Mouse (Mus musculus) WW6 (cell line): ENCODE results near the gene Efcab3.
"Not testable (repeated sequence)": the region's sequence is repeated elsewhere in the genome, so short reads cannot be mapped to it uniquely, and the experiment has no call there.

ENCODE experiments used
- DNase-seq: peaks from one replicate; pipeline ENCODE4 v3.0.0-alpha.2; 2013; ENCODE audit warnings: low read depth, low spot score

The Efcab3 gene

DNA sequence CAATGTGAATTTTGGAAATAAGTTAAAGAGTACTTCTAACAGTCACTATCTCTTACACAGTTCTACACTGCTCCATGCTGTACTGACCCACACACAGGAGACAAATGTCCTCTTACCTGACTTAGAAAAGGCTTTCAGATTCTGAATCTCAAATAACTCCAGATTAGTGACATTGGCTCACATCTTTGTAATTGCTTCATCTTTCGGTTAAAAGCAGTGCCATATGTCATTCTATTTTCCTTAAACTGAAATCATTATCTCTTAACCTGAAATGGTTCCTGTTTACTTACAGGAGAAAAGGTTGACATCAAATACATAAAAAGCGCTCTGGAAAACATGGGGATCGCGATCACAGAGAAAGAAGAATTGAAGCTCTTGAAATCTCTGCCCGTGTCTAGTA, at the start of gene Efcab3:
Gene Efcab3 (plus strand): TSS at position 301 of the 400 bp plus-strand sequence.
- no peak for DNase-seq

DNA sequence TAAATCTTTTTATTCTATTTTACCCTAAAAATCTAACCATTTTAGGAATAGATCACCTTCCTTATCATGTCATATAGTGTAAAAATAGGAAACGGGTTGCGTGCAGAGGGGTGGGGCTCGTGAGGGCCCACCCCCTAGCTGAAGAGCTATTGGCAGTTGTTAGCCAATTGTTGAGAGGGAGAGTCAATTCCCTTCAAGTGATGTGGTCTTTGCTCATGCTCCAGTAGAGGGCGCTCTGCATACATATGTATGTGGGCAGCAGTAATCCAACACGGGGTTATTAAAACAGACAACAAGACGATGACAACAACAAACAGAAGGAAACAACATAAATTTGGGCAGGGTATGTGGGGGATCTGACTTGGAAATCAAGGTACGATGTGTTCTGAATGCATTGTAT, 42.3 kb upstream of the Efcab3 start:
- DNase-seq, result peak; percentile 62

DNA sequence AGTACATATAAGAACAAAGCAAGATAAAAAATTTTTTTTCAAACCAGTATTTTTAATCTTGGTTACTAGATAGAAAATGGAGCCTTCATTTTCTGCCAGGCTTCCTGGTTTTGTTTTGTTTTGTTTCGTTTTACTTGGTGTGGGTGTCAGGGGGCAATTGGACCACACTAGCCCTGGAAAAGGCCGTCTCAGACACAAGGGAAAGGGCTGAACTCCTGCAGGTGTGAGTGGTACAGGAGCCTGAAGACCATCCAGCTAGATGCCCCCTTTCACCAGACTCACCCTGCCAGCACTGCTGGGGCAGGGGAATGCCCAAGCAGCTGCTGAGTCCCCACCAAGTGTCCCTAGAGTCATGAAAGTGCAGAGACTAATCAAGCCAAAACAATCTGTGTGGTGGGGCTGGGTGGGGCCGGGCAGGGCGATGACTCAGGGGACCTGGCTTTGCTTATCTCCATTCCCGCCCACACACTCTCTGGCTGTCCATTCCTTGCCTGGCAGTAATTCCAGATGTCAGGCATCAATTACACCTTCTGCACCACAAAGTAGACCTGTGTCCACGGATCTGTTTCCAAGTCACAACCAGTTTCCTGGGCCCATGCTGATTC, 34.5 kb upstream of the Efcab3 start:
- DNase-seq, result no peak

DNA sequence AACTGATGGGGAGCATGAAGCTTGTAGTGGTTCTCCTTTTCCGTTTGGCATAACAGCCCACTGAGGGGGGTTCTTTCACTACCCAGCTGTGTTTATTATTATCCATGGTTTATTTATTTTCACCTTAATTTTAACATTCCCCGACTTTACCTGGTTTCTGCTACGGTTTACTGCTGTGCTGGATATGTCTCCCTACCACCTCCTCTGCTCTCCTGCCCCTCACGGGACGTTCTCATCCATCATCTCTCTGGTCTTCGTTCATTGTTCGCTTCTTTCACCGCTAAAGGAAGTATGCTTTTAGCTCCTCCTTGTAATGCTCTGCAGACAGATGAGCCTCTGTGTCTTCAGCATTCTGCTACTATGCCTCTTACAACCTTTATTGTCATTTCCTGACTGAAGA, 33.9 kb upstream of the Efcab3 start:
- no peak for DNase-seq

DNA sequence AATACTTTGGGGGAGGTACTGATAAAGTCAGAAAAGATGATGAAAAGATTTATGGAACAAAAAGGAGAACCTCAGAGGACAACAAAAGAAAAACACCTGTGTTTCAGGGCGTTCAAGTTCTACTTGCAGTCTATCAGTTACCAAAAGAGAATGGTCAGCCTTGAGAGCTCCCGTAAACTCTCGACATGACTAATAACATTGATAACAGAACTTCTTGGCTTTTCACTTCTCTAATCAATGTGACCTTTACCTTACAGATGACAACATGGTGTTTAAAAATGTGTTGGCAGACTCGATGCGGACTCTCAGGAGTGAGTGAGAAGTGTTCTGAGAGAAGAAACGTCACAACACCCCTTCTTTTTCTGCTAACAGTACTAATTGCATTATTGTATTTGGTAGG, 33.2 kb upstream of the Efcab3 start:
- DNase-seq, result no peak

DNA sequence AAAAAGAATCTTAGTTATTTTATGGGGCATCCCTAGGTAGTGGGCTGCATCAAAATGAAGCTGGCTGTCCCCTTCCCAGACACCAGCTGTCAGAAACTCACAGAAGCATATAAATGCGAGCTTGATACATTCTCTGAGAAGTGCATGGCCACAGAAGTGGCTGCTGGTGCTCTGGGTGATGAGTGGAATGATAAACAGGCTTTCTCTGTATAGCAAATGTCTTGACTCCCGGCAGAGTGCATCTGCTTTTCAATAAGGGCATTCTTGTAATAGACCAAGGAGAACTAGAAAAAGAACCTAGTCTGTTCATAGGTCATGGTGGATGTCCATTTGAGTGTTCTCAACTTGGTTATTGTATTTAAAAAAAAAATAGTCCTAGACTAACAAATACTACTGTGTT, 32.3 kb upstream of the Efcab3 start:
- DNase-seq, result no peak

DNA sequence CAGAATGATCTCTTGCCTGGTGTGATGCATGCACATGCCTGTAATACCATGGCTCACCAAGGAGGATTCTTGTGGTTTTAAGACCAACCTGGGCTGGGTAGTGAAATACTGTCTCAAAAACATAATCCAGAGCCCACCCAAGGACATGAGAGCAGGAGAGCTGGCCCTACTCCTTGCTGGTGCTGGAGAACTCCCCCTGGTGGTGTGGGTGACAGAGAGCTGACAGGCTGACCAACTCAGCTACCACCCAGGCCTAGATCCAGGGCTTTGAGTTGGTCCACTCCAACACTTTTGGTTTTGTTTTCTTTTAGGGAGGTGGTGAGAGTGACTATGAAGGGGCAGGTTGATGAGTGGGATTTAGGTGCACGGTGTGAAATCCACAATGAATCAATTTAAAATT, 28.3 kb upstream of the Efcab3 start:
- DNase-seq, result no peak

DNA sequence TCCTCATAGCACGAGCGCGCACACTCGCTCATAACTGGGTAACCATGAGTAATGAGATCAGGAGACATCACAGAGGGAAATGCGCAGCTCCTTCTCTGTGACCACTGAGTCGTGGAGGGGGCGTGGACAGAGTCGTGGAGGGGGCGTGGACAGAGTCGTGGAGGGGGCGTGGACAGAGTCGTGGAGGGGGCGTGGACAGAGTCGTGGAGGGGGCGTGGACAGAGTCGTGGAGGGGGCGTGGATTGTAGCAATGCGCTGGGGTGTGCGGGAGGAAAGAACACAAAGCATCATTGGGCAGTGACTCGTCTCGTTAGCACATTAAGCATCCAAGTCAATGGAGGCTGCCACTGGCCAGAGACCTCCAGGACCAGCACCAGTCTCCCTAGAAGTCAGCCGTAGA, 49.1 kb downstream of the Efcab3 start:
- DNase-seq, result not testable (repeated sequence)

DNA sequence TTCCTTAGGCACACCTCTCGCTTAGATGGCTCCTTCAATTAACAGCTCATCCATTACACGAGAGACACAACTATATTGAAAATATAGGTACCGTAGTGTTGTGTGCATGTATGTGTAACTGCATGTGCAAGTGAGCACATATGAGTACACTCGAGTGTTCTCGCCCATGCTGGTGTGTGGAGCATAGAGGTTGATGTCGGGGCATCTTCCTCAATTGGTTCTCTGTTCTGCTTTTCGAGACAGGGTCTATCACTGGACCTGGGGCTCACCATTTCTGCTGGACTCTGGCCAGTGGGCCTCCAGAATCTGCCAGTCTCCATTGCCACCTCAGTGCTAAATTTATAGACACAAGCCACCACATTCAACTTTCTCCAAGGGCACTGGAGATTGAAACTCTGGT, 54.4 kb downstream of the Efcab3 start:
- no peak for DNase-seq

DNA sequence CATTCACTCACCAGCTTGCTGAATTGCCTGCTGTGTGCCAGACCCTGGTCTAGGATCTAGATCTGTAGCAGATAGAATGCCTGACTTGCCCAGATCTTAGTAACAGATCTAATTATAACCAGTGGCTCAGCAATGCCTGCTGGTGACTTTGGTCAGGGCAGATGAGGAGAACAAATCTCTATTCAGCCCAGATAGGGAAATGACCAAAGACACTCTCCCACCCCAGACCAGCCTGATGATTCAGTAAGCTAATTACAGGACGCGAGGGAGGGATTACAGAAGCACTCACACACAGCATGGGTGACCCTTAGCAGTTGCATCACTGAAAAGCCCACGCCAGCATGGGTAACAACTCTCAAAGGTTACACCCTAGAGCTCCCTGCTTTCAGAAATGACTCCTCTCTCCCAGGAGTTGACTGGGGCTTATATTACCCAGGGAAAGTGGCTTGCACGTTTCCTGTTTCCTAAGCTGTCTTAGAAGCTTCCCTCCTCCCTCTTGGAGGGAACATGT, 57.2 kb downstream of the Efcab3 start:
- no peak for DNase-seq

DNA sequence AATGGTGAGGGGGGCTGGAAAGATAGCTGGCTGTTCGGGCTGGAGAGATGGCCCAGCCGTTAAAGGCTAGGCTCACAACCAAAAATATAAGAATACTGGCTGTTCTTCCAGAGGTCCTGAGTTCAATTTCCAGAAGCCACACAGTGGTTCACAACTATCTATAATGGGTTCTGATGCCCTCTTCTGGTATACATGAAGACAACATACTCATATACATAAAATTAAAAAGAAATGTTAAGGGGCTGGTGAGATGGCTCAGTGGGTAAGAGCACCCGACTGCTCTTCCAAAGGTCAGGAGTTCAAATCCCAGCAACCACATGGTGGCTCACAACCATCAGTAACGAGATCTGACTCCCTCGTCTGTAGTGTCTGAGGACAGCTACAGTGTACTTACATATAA, 58.4 kb downstream of the Efcab3 start:
- DNase-seq, result not testable (repeated sequence)

DNA sequence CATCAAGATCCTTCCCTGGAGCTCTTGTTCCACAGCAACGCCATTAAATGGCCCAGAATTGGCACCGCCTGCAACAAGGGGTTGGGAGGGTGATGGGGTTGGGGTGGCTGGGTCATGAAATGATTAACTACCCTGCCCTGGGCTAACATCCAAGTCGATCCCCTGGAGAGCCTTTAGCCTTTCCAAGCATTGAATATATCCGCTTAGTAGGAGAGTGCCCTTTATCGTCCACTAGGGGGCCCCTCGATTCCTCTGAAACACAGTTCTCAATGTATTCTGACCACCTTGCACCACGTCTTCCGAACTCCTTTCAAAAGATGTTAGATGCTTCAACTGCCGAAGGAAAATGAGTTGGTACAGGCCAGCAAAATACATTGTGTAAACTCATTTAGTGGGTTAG, 60.6 kb downstream of the Efcab3 start:
- peak; percentile 61 for DNase-seq

DNA sequence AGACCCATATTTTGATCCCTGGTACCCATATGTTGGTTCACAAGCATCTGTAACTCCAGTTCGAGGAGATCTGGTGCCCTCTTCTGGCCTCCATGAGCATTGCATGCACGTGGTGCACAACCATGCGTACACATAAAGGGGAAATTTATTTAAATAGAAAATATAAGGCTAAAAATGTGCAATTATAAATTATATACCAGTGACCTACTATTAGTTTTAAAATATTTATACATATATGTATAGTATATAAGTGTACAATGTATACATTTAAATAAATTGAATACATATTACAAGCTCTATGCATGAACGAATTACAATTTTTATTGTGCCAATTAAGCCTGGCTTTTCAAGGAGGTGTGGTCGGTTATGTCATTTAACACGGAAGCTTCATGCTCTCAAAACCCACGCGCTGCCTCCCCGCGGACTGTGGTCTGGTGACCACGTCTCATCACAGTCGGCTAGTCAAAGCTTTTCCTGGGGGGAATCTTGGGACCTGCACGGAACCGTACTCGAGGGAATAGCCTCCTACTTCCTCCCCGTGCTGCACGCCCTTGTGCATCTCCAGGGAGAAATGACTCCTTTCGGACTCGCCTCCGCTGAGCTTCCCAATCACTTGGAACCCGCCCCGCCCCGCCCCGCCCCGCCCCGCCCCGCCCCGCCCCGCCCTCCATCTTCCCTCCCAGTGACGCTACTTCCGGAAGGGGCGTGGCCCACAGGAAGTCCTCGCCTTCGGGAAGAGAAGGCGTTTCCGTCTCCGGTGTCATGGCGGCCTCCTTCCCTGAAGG, 62.5 kb downstream of the Efcab3 start, which contains the start of gene Mettl2:
Gene Mettl2 (plus strand): TSS at position 691 of the 785 bp plus-strand sequence.
- DNase-seq, result peak; percentile 81

DNA sequence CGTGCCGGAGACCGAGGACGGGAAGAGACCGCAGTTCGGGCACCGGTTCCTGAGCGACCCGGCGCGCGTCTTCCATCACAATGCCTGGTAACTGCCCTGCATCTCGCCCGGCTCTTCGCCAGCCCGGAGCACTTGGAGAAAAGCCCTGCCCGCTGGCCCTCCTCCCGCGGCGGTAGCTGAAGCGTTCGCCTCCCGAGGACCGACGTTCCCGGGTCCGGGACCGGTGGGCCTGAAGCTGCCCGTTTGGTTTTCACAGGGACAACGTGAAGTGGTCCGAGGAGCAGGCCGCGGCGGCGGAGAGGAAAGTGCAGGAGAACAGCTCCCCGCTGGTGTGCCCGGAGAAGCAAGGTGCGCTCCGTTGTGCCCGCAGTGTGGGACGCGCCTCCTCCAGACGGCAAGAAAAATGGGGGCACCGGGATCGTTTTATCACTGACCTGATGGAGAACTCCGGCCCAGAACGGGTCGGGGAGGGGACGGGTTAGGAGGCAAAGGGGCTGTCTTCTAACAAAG, 63.2 kb downstream of the Efcab3 start:
- no peak for DNase-seq

DNA sequence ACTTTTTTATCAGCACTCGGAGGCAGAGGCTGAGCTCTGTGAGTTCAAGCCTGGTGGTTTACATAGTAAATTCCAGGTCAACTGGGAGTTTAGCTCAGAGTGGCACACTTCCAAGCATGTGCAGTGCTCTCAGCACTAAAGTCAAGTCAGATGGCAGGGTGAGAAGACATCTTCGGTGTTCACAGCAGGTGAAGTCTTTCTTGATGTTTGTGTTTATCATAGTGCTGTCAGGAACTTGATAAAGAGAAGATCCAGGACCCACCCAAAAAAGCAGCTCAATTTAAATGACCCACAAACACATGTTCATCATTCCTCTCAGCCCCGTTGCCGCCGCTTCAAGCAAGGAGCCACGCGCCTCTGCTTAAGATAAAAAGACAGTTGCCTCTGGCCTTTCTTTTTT, 72.3 kb downstream of the Efcab3 start:
- DNase-seq, result no peak

DNA sequence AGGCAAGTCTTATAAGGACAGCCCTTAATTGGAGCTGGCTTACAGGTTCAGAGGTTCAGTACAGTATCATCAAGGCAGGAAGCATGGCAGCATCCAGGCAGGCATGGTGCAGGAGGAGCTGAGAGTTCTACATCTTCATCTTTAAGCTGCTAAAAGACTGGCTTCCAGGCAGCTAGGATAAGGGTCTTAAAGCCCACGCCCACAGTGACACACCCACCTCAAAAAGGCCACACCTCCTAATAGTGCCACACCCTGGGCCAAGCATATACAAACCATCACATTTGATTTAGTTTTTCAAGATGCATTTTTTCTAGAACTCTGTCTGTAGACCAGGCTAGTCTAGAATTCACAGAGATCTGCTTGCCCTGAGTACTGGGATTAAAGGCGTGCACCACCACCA, 73.9 kb downstream of the Efcab3 start:
- not testable (repeated sequence) for DNase-seq

DNA sequence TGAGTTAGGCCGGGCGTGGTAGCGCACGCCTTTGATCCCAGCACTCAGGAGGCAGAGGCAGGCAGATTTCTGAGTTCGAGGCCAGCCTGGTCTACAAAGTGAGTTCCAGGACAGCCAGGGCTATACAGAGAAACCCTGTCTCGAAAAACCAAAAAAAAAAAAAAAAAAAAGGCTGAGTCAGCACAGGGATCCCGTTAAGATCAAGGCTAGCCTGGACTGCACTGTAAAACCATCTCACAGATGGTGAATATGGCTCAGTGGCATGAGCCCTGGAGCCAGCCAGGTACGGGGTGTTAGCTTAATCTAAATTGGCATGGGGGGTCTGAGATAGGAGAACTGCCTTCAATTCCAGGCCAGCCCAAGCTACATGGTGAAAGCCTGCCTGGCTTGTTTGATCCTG, 77.1 kb downstream of the Efcab3 start:
- not testable (repeated sequence) for DNase-seq

DNA sequence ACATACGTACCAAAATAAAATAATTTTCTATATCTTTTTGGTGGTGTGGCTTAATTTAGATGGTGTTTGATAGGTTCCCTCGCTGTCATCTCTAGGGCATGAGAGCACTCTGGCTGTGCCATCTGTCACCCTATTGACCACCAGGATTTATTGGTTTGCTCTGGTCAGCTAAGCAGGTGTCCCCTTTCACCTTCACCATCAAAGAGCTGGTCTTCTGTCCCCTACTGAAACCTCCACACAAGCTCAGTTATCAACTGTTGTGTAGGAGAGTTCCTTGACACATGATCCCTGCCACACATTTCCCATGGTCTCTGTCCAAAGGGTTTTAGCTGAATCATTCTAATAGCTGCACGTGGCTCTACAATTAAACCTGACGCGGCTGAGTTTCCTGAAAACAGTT, 77.7 kb downstream of the Efcab3 start:
- no peak for DNase-seq

DNA sequence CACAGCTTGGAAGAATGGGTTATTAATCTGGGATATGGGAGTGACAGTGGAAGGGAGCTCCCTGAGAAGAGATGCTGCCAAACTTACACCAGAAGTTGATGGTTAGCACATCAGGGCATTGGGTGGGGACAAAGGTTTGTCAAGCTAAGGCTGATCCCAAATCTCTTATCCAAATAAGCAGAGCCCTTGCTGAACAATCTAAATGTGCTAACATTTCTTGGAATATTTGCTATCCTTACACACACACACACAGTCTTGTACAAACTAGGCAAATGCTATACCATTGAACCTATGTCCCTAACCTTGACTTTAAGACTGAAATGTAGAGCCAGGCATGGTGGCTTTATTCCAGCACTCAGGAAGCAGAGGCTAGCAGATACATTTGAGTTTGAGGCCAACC, 80.2 kb downstream of the Efcab3 start:
- no peak for DNase-seq

DNA sequence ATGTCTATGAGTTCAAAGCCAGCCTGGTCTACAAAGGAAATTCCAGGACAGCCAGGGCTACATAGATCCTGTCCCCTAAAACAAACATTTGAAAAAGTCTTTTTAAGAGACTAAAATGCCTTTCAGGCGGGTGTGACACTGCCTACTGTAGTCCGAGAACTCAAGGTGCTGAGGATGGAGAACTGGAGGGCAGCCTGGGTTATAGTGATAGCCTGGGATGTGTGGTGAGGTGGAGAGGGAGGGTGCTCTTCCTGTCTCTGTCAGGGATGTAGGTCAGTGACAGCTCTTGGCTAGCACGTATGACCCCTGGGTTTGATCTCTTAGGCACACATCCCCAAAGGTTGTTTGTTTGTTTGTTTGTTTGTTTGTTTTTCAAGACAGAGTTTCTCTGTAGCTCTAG, 80.7 kb downstream of the Efcab3 start:
- DNase-seq, result no peak

DNA sequence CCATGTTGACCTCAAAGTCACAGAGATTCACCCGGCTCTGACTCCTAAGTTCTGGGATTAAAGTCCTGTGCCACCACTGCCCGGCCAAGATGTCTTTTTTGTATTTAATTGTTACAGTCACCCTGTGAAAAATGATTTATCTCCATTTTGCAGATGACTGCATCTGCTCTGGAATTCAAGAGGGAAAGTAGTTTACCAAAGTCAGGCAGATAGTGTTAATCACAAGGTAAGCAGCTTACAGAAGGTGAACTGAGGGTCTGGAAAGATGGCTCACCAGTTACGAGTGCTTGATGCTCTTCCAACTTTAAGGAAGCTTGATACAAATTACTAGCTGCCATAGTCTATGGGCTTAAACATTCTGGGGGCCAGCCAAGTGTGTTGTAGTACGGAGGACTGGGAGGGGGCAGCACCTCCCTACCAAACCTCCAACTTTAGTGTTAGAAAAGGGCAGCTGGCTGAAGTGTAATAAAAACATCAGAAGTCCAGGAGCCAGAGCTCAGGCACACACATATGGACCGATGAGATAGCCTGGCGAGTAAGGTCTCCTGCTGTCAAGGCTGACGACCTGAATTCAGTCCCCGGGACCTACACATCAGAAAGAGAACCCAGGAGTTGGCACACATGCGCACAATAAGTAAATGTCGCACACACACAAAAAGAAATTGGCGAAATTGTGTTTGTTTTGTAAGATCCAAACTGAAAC, 81.3 kb downstream of the Efcab3 start:
- no peak for DNase-seq

DNA sequence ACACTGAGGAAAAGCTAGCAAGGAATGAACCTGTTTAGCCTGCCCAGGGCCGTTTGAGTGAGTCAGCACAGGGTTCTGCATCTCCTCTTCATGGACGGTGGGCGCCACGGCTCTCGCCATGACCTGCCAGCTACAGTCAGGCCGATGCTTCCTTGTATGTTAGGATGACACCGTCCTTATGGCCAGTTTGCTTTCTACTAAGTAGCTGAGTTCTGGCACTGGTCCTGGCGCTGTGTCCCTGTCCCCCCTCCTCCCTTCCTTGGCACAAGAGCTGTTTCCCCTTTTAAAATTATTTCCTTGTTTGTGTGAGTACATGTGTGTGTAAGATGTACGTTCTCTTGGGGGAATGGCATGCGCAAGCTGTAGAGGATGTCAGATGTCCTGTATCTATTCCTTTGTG, 81.8 kb downstream of the Efcab3 start:
- no peak for DNase-seq
